ENCODE assay signal across 25 mouse cellular contexts in the genomic region with DNA sequence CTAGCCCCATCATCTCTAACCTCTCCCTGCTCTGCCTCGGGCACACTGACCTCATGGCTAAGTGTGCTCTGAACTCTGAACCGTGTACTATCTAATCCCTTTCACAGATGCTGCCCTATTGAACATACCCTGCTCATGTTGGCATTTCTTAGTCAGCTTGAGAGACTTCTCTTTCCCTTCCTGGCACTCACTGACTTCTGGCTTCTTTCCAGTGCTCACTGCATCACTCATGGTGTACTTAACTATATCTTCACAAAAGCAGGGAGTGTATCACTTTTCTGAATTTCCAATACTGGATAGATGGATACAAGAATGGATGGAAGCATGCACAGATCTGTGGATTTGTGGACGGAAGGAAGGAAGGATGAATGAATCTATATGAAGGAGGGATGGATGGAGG.
"Had no signal": no experiment of that assay in that cellular context is flagged by ENCODE, and none has a peak within 500 bp of the region (broad histone marks: within the 10 kb centered on the region; RNA-seq: fewer than 3 reads in every experiment).

No protein-coding gene starts in this region.

- H3K4me2 ChIP-seq: limb, embryonic 13.5 days; liver, embryonic 12.5 days; liver, embryonic 15.5 days; lung, embryonic 15.5 days; midbrain, embryonic 13.5 days; neural tube, embryonic 13.5 days had no signal

- H3K4me1 ChIP-seq: limb, embryonic 10.5 days; limb, embryonic 13.5 days; liver, embryonic 12.5 days; liver, embryonic 15.5 days; lung, embryonic 15.5 days; midbrain, embryonic 10.5 days; midbrain, embryonic 13.5 days; neural tube, embryonic 13.5 days had no signal

- H3K27me3 ChIP-seq: liver, embryonic 12.5 days; liver, embryonic 15.5 days; lung, embryonic 15.5 days; megakaryocyte, embryonic 14.5 days; midbrain, embryonic 13.5 days; neural tube, embryonic 13.5 days had no signal

- DNase-seq: kidney, adult 18-20 months; kidney, adult 9 months; kidney, postnatal 14 days; kidney, postnatal 4 days; liver; lung, adult 18-20 months; lung, postnatal 10 days; lung, postnatal 36 days; retina, postnatal 1 day; right cerebral cortex, postnatal 14 days; thymus, adult 2 months; thymus, postnatal 14 days; thymus, postnatal 4 days had no signal

- H3K9me3 ChIP-seq: limb, embryonic 10.5 days; limb, embryonic 13.5 days; liver, embryonic 12.5 days; liver, embryonic 15.5 days; lung, embryonic 15.5 days; megakaryocyte, embryonic 14.5 days; midbrain, embryonic 10.5 days; midbrain, embryonic 13.5 days; neural tube, embryonic 13.5 days had no signal

- H3K9ac ChIP-seq: limb, embryonic 13.5 days; liver, embryonic 12.5 days; liver, embryonic 15.5 days; lung, embryonic 15.5 days; midbrain, embryonic 13.5 days; neural tube, embryonic 13.5 days had no signal

- ATAC-seq: liver, embryonic 12.5 days; midbrain, embryonic 13.5 days; midbrain, embryonic 16.5 days had no signal

- H3K36me3 ChIP-seq: limb, embryonic 10.5 days; limb, embryonic 13.5 days; liver, embryonic 12.5 days; liver, embryonic 15.5 days; lung, embryonic 15.5 days; midbrain, embryonic 10.5 days; midbrain, embryonic 13.5 days; neural tube, embryonic 13.5 days had no signal

- H3K4me3 ChIP-seq: limb, embryonic 10.5 days; limb, embryonic 13.5 days; liver, embryonic 12.5 days; liver, embryonic 15.5 days; lung, embryonic 15.5 days; megakaryocyte, embryonic 14.5 days; midbrain, embryonic 10.5 days; midbrain, embryonic 13.5 days; myocyte; neural tube, embryonic 13.5 days had no signal

- H3K27ac ChIP-seq: limb, embryonic 10.5 days; limb, embryonic 13.5 days; liver, embryonic 12.5 days; liver, embryonic 15.5 days; lung, embryonic 15.5 days; midbrain, embryonic 10.5 days; midbrain, embryonic 13.5 days; neural tube, embryonic 13.5 days; stomach, postnatal 0 days had no signal
